Mouse (Mus musculus): ENCODE results near the gene Atp2b4.

Atp2b4 gene

DNA sequence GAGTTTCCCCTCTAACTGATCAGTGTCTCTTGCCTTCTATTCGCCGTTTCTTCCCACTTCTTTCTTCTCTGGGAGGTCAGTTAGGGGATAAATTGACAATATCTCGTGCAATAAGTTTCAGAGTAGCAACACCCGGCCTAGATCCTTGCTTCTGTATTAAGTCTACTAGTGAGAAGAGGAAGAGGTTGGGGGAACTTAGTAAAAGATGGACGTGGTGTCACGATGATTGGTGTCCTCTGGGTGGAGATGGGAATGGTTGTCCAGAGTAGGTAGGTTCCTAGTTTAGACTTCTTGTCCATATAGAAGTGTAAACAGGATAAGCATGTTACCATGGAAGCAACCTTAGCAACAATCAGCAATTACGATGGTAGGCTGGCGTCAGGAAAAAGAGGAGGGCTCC, 47.5 kb downstream of the Atp2b4 start:
- DNase-seq (ENCODE audit: extremely low read depth, insufficient read length, low spot score): no peak

- DNase-seq (ENCODE audit: extremely low read depth, insufficient read length, low spot score): peak; percentile 26
Observed at GRCm38 (mm10) chr1:133751621-133752020, 49.2 kb downstream of the Atp2b4 start.

DNA sequence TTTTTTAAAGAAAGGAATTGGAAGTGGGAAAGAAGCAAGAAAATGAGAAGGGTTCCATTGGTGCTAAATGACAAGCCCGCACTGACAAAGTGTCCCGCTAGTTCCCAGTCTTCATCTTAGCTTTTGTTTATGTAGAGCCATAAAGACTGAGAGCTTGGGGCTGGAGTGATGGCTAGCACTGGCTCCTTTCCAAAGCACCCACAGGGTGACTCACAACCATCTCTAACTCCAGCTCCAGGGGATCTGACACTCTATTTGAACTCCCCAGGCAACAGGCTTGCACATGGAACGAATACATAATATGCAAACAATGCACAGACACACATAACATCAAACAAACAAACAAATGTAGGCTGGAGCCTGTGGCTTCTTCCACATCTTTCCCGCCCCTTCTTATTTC, 50.9 kb downstream of the Atp2b4 start:
- DNase-seq (ENCODE audit: extremely low read depth, insufficient read length, low spot score): peak; percentile 61

GRCm38 (mm10) chr1:133745078-133745495, 55.8 kb downstream of the Atp2b4 start:
- no peak for DNase-seq (ENCODE audit: extremely low read depth, insufficient read length, low spot score)

DNA sequence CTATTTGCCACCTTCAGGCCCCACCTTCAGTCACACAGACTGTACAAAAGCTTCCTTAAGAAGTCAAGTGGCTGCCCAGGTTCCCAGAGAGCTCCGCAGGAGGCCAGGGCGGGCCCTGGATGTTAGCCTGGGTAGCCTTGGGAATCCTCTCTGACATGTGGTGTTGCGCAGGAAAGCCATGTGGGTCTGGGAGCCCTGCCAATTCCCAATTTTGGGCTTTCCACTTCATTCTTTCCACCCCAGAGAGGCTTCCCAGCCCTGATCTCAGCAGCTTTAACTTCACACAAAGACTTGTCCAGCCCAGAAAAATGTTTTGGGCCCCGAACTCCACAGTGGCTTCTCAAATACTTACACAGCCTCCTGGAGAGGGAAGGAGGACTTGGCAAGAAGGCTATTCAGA, 56.2 kb downstream of the Atp2b4 start:
- DNase-seq (ENCODE audit: extremely low read depth, insufficient read length, low spot score): peak; percentile 72

GRCm38 (mm10) chr1:133742517-133742916, 58.3 kb downstream of the Atp2b4 start:
- no peak for DNase-seq (ENCODE audit: extremely low read depth, insufficient read length, low spot score)

GRCm38 (mm10) chr1:133741881-133742434, 58.9 kb downstream of the Atp2b4 start:
- DNase-seq (ENCODE audit: extremely low read depth, insufficient read length, low spot score): no peak

- no peak for DNase-seq (ENCODE audit: extremely low read depth, insufficient read length, low spot score)
Observed at GRCm38 (mm10) chr1:133741171-133741570, 59.7 kb downstream of the Atp2b4 start.

DNA sequence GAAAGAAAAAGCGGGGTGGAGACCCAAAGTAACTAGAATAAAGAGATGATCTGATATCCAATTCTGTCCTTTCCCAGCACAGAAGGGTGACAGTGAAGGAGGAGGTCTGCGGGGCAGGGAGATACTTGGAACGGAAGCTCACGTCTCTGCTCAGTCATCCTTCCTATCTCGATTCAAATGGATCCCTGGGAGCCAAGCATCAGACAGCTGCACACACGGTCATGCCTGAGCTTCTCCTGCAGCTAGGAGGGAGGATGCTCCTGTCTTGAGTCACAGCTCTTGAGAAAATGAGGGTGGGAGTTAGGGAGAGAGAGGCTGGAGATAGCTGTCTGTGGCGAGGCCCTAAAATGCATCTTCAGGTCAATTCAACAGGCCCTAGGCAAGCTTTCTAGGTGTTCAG, 64.2 kb downstream of the Atp2b4 start:
- DNase-seq (ENCODE audit: extremely low read depth, insufficient read length, low spot score): no peak

GRCm38 (mm10) chr1:133735995-133736652, 64.7 kb downstream of the Atp2b4 start:
- no peak for DNase-seq (ENCODE audit: extremely low read depth, insufficient read length, low spot score)

DNA sequence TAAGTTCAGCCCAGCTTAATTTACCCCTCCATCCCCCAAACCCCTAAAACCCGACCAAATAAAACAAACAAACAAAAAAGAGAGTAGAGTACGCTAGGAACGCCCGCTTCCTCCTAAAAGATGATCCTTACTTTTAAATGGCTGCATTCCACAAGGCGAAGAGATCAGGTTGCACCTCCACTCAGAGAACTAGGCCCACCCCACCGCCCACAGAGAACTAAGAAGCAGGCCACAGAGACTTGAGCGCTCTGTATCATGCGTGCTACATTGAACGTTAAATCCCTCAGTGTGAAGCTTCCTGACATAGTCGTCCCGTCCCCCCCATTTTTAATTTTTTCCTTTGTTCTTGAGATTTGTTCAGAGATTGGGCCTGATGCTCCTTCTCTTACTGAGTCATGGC, 68.0 kb downstream of the Atp2b4 start:
- no peak for DNase-seq (ENCODE audit: extremely low read depth, insufficient read length, low spot score)

DNA sequence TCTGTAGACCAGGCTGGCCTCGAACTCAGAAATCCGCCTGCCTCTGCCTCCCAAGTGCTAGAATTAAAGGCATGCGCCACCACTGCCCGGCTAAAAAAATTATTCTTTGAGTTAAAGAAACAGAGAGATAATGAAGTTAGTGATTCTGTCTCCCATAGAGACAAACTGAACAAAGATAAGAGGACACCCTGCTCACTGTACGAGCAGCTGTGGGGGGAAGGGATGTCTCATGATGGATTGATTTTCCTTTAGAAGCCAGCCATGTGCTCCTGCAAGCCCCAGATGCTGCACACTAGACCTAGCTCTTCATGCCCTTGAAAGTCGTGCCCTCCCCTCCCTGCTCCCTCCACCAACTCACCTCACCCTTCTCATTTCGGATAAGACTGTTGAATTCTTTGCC, 72.5 kb downstream of the Atp2b4 start:
- DNase-seq (ENCODE audit: extremely low read depth, insufficient read length, low spot score): no peak

GRCm38 (mm10) chr1:133720342-133720741, 80.5 kb downstream of the Atp2b4 start:
- no peak for DNase-seq (ENCODE audit: extremely low read depth, insufficient read length, low spot score)

DNA sequence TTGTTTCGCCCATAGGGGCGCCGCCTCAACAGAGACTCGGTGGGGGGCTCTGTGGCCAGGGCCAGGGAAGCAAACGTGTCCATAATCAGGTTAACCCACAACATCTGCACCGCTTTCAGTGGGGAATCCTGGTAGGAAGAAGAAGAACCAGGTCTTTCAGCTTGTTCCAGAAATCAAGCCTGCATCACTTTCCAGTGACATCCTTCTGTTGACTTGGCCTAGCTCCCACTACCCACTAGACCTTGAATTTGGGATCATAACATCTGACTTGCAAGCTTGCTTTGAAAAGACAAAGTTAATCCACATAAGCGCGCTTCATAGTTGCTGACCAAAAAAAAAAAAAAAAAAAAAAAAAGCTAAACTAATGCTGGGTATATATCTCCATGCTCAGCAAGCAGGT, 82.1 kb downstream of the Atp2b4 start:
- DNase-seq (ENCODE audit: extremely low read depth, insufficient read length, low spot score): no peak

- no peak for DNase-seq (ENCODE audit: extremely low read depth, insufficient read length, low spot score)
Observed at GRCm38 (mm10) chr1:133718296-133718695, 82.5 kb downstream of the Atp2b4 start.

GRCm38 (mm10) chr1:133716464-133716863, 84.4 kb downstream of the Atp2b4 start:
- DNase-seq (ENCODE audit: extremely low read depth, insufficient read length, low spot score): peak; percentile 49

DNA sequence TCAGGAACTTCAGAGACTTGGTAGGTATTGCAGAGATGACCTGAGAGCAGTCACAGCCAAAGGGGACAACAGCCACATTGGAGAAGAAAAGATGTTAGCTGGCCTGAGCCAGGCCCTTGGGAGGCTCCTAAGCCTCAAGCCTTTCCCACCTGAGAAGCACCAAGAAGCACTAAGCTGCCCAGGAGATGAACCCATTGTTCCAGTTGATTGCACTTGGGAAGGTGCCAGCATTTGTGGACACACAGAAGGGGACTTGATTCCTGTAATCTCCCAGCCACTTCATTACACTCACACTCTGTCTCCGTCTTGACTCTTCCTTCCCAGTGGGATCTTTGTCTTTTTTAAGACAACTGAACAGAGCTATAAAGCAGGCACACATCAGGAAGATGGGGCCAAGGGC, 85.7 kb downstream of the Atp2b4 start:
- no peak for DNase-seq (ENCODE audit: extremely low read depth, insufficient read length, low spot score)

GRCm38 (mm10) chr1:133713009-133713370, 87.9 kb downstream of the Atp2b4 start:
- DNase-seq (ENCODE audit: extremely low read depth, insufficient read length, low spot score): no peak

DNA sequence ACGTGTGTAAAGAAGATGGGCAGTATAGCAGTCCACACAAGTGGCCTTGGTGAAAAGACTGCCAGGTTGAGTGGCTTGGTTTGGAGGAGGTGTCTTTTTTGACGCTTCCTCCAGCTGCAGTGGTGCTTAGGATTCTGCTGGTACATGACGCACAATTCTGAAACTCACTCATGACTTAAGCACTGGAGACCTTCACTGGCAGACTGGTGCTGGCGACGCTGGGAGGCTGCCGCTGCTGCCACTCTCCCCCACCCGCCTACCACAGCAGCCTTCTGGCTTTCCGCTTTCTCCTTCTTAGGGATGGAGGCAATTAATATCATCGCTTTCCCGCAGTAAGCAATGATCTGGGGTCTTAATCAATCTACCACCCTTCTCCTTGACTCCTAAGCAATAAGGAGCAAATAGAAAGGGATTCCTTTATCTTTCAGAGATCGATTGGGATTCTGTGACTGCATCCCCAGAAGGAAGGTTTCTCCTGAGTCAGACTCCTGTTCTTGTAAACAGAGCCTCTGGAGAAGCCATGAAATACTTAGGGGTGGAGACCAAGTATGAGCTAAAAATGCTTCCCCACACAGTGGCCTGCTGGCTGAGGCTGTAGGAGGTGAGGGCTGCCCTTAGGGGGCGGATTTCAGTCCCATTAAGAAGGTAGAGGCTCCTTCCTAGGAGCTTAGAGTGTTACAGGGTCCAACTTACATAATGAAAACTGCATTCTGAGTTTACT, 88.4 kb downstream of the Atp2b4 start:
- DNase-seq (ENCODE audit: extremely low read depth, insufficient read length, low spot score): no peak

- DNase-seq (ENCODE audit: extremely low read depth, insufficient read length, low spot score): no peak
Observed at GRCm38 (mm10) chr1:133711376-133711775, 89.5 kb downstream of the Atp2b4 start.

- no peak for DNase-seq (ENCODE audit: extremely low read depth, insufficient read length, low spot score)
Observed at GRCm38 (mm10) chr1:133710895-133711294, 89.9 kb downstream of the Atp2b4 start.

GRCm38 (mm10) chr1:133709292-133709691, 91.5 kb downstream of the Atp2b4 start:
- no peak for DNase-seq (ENCODE audit: extremely low read depth, insufficient read length, low spot score)
